Mouse (Mus musculus) liver, adult (tissue): ENCODE measurements around the gene Mroh2a.
A peak's percentile ranks its signal among the peaks of the same experiment; 100 is the strongest.

Experiments
- GATA4 ChIP-seq: IDR thresholded peaks from 2 replicates; pipeline ENCODE4 v1.6.1; 2014; ENCODE audit warnings: mild to moderate bottlenecking, low read length; ENCODE audit not compliant: insufficient replicate concordance

Mroh2a gene

DNA sequence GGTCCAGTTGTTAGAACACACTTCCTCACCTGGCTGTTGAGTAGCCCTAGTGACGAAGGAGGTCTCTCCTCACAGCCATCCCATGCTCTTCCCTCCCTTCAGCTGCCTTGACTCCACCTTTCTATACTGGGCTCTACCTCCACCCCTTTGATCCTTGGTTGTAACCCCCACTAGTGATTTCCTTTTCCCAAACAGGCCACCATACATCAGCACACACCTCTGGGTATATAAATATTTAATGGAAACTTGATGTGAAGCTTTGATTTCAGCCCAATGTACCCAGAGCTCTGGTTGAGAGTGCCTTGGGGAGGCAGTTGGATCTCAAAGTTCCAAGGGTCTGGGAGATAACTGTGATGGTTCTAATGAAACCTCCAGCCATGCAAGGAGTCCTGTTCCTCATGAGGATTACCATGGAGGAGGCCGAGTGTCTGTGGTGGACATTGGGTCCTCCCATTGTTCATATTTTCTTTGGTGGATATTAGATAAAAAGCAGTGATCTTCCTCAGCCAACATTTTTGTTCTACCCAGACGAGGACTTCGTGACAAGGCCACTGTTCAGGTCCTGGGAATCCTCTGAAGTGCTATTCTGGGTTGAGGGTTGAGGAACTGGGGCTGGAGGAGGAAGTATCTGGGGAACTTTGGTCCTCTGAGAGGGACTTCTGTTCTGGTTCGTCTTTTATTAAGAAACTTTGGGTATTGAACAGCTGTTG lies at the start of gene Mroh2a:
Gene Mroh2a, plus strand, starts transcription at position 317 of the 710 bp plus-strand sequence.
- no peak for TF ChIP-seq GATA4

DNA sequence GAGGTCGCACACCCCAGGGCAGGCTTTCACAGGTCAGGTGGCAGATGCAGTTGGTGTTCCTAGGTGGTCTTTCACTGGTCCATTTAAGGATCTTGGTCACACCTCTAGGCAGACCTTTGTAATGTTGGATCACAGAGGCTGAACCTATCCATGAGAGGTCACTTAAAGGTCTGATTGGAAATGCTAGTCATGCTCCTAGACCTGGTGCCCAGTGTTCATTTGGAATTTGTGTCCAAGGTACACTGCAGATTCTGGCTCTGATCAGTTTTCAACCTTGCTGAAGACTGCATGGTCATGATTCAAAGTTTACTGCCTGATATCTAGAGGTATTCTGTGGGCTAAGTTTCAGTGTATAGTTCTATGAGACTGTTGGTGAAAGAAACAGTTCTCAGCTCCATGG lies 47.1 kb upstream of the Mroh2a start:
- peak; percentile 27; the same call in 1 of the 2 replicates for TF ChIP-seq GATA4

DNA sequence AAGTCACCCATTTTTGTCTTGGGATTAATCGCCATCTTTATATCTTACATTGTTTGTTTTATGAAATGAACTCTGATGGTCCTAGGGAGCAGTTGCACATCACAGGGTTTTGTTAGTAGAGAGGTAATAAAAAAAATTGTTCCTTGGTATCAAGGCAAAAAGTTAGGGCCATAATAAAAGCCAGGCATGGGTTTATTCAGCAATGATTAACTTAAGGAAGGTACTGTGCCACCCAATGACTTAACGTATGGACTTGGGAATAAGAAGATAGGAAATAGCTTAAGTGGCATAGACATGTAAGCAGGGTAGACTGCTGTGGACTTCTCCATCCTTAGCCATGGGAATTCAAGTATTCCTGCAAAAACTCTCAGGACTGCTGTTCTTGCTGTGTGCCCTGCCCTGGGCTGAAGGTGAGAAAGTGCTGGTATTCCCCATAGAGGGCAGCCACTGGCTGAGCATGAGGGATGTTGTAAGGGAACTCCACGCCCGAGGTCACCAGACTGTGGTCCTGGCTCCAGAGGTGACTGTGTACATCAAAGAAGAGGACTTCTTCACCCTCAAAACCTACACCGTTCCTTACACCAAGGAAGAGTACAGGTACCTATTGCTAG lies 40.4 kb upstream of the Mroh2a start:
- TF ChIP-seq GATA4, result no peak

DNA sequence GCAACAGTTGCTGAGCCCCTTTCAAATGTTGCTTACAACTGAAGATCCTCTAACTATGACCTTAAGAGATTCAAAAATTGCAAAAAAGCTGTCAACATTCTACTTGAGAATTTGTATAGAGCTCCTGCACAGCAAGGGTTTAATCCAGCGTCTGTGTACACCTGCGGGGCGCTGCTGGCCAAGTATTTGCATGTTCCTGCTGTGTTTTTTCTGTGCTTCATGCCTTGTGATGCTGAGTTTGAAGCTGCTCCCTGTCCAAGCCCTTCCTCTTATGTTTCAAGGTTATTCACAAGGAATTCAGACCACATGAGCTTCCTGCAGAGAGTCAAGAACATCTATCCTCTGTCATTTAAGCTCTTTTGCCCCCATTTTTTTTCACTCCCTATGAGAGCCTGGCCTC lies 34.6 kb upstream of the Mroh2a start:
- TF ChIP-seq GATA4, result no peak

DNA sequence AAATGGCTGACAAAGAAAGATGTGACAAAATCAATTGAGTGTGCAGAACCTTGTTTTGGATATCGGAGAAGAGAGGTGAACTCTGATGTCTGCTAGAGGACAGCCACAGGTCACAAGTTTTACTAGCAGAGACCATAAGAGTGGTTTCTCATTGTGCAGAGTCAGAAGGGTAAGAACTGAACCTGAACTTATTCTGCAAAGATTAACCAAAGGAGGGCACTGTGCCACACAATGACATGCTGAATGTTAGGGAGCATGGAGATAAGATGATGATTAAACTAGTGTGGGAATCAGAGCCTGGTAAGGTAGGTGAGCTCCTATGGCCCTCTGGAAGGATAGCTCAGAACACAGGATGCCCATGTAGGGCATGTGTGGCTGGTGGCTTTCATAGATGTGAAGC lies 31.1 kb upstream of the Mroh2a start:
- TF ChIP-seq GATA4, result no peak

DNA sequence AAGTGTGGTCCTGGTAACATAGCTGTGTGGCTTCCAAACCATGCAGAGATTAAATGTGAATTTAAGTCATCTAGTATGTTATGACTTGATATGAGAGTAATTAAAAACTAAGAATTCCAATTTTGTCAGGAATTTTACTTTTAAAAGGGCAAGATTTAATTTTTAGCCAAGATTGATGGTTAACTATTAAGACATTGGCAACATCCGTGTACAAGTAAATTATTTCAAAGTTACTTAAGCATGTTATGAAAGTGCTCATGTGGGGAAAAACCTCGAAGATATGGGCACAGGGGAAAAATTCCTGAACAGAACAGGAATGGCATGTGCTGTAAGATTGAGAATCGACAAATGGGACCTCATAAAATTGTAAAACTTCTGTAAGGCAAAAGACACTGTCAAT lies 29.3 kb upstream of the Mroh2a start:
- no peak for TF ChIP-seq GATA4

DNA sequence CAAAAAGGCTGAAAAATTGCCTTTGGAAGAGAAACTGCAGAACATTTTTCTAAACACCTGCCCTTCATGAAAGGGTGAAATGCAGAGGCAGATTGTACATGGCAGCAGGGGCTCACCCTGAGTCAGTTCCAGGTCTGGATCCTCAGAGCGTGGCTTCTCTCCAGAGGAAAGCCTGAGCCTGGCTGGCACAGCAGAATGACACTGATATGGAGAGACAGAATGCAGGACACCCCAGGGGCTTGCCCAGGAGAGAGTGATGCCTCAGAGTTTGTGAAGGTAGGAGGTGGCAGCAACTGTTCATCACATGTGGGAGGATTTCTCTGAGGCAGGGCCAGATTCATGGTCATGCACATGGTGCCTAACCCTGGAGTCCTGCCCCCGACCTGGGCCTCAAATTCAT lies 26.8 kb upstream of the Mroh2a start:
- TF ChIP-seq GATA4, result no peak

DNA sequence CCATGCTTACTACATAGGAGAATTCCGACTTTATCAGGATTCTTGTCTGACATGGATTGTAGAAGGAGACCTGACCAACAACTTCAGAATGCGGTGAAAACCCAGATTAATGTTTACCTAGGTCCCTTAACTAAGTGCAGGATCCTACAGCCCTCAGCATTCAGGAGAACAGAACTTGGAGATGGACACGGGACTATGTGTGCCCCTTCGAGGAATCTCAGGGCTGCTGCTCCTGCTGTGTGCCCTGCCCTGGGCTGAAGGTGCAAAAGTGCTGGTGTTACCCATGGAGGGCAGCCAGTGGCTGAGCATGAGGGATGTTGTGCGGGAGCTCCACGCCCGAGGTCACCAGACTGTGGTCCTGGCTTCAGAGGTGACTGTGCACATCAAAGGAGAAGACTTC lies 26.3 kb upstream of the Mroh2a start, which contains the start of gene Ugt1a2:
Gene Ugt1a2, plus strand, starts transcription at position 146 of the 400 bp plus-strand sequence.
- no peak for TF ChIP-seq GATA4

DNA sequence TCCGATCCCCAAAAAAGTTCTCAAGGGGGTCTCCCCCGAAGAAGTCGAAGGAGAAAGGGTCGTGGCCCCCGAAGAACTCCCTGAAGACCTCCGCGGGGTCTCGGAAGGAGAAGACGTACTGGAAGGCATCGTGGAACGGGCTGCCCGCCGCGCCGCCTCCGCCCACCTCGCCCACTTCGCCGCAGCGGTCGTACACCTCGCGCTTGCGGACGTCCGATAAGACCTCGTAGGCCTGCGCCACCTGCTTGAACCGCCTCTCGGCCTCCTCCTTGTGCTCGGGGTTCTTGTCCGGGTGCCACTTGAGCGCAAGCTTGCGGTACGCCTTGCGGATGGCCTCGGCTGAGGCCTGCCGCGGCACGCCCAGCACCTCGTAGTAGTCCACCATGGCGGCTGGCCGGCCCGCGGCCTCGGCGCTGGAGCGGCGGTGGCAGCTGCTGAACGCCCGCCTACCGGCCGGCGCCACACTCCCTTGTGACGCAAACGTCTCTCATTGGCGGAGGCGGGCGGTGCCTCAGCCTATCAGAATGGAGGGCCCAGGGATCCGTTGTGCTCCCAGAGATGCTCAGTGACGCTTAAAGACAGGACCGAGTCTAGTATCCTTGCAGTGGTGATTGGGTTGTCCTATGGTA lies 21.4 kb upstream of the Mroh2a start, which contains the start of gene Dnajb3:
Gene Dnajb3, minus strand, starts transcription at position 489 of the 629 bp plus-strand sequence.
- TF ChIP-seq GATA4, result no peak

DNA sequence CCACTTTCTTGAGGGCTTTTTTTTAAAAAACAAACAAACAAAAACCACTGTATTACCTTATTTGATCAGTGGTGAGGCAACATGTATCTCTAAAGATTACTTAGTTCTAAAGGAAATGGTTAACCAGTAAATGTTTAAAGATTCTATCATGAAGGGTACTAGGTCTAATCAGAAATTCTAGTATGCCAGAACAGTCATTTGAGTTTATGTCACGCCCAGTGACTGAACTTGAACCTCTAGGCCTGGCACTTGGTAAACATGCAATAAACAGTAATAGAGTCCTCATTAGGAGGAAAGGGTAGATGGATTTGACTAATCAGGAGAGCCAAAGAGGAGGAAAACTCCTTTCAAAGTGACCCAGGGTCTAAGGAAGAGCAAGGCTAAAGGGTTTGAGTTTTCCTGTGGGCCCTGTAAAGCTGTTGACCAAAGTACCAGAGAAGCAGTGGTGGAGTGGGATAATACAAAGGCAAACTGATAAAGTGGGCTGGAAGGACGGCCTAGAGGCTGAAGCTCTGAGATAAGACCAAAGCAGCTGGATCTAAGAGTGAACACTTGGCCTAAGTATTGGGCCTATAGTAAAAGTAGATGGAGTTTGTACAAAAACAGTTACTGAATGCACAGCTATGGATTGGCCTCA lies 19.8 kb upstream of the Mroh2a start:
- no peak for TF ChIP-seq GATA4

DNA sequence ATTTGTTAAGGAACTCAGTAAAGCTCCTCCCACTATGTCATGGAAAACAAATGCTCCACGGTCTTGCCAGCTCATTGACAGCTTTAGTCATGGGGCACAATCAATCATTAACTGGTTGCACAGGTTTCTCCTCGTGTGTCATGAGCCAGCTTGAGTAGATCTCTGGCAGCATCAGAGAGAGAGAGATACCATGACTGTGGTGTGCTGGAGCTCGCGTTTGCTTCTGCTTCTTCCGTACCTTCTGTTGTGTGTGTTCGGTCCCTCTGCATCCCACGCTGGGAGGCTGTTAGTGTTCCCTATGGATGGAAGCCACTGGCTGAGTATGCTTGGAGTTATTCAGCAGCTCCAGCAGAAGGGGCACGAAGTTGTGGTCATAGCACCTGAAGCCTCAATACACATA lies 15.0 kb upstream of the Mroh2a start, which contains the start of gene Ugt1a1:
Gene Ugt1a1, plus strand, starts transcription at position 148 of the 400 bp plus-strand sequence.
- TF ChIP-seq GATA4, result no peak

DNA sequence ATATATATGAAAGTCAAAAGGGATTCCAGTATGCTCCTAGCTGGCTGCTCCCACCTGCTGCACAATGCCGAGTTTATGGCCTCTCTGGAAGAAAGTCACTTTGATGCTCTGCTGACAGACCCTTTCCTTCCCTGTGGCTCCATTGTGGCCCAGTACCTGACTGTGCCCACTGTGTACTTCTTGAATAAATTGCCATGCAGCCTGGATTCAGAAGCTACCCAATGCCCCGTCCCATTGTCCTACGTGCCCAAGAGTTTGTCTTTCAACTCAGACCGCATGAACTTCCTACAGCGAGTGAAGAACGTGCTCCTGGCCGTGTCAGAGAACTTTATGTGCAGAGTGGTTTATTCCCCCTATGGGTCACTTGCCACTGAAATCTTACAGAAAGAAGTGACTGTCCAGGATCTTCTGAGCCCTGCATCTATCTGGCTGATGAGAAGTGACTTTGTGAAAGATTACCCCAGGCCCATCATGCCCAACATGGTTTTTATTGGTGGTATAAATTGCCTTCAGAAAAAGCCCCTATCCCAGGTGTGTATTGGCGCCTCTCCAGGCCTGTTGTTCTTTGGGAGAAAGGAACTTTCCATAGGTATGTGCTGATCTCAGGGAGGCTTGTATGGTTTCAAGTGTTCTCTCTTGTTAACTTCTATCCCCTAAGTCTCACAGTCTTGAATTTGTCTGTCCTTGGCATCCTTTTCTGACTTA lies 14.3 kb upstream of the Mroh2a start:
- TF ChIP-seq GATA4, result no peak

DNA sequence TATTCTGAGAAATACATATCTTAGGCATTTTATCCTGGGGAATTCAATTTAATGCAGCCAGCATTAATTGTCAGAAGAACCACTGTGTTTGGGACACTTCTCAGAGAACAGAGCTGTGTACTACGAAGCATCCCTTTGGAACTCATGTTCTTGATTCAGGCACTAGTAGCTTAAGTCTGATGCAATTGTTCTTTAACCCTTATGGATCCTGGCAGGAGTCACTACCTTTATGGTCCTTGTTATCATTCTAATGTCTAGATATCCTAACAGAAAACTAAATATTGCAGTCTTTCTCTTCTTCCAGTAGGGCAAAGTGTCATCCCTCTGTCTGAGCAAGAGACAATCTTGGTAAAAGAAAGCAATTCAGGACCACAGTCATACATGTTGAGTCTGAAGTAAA lies 13.7 kb upstream of the Mroh2a start:
- no peak for TF ChIP-seq GATA4

DNA sequence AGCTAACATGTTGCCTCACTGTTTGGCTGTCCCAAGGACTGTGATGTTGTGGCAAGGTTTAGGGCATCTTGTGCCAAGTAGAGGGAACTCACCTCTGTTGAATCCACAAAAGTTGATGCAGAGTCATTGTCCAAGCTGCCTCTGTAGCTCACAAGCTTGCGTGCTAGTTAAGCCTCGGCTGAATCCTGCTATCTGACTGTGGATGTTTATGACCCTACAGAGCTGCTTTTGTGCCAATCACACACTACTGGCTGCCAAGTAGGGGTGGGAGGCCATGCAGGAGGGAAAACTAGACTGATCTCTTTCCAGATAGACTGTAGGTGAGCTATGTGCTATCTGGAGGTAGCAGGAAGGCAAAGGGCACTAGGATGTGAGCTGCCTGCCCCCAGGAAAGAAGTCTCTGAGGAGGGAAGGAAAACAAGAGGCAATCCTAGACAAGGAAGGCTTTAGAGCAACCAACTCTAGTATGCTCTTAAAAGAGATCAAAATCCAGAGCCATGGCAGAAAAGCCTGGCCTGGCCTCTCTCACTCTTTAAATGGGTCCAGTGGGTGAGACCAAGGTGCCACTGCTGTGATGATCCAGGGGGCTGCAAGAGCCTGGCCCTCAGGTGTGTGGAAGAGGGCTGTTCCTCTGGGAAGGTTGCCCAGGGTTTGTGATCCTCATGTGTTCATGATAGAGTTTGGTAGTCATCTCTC lies 12.9 kb upstream of the Mroh2a start:
- no peak for TF ChIP-seq GATA4
